Mouse (Mus musculus) urinary bladder, postnatal 4 days (tissue): Measurements from ENCODE around the gene Isg20l2.

Source experiments
- DNase-seq, 2 experiments: peaks; one replicate each; pipeline ENCODE4 v3.0.0; 2021 to 2022; ENCODE audit warnings: low spot score in 2 of 2

Gene Isg20l2

GRCm38 (mm10) chr3:87910573-87911141, 19.5 kb upstream of the Isg20l2 start:
- peak; percentile 91 to 94 for DNase-seq

GRCm38 (mm10) chr3:87913491-87913890, 16.6 kb upstream of the Isg20l2 start:
- DNase-seq, result no peak

GRCm38 (mm10) chr3:87913891-87914290, 16.2 kb upstream of the Isg20l2 start:
- no peak for DNase-seq

GRCm38 (mm10) chr3:87916990-87917389, 13.1 kb upstream of the Isg20l2 start:
- no peak for DNase-seq

GRCm38 (mm10) chr3:87918551-87918950, 11.6 kb upstream of the Isg20l2 start:
- DNase-seq, result no peak

- peak; percentile 71 to 72 for DNase-seq
These were observed 10.6 kb upstream of the Isg20l2 start, which contains the start of gene Mrpl24 for GRCm38 (mm10) chr3:87919336-87920108. Gene Mrpl24 (plus strand): TSS chr3:87919506.

- DNase-seq, result no peak
These were observed 9.7 kb upstream of the Isg20l2 start for GRCm38 (mm10) chr3:87920270-87920943.

- no peak for DNase-seq
These were observed 5.1 kb upstream of the Isg20l2 start for GRCm38 (mm10) chr3:87924996-87925395.

GRCm38 (mm10) chr3:87927452-87927851, 2.7 kb upstream of the Isg20l2 start:
- no peak for DNase-seq

GRCm38 (mm10) chr3:87929341-87930077, 605 bp upstream of the Isg20l2 start:
- no peak for DNase-seq

GRCm38 (mm10) chr3:87934026-87934425, 3.9 kb downstream of the Isg20l2 start:
- DNase-seq, result no peak

GRCm38 (mm10) chr3:87934501-87934900, 4.4 kb downstream of the Isg20l2 start:
- no peak for DNase-seq

- no peak for DNase-seq
These were observed 5.1 kb downstream of the Isg20l2 start for GRCm38 (mm10) chr3:87935201-87935600.

- peak; percentile 62 to 90 for DNase-seq
These were observed 5.7 kb downstream of the Isg20l2 start for GRCm38 (mm10) chr3:87935776-87936175.

- DNase-seq, result no peak
These were observed 10.5 kb downstream of the Isg20l2 start for GRCm38 (mm10) chr3:87940611-87941010.

- DNase-seq, result no peak
These were observed 12.4 kb downstream of the Isg20l2 start for GRCm38 (mm10) chr3:87942471-87942870.

GRCm38 (mm10) chr3:87943586-87943985, 13.5 kb downstream of the Isg20l2 start:
- DNase-seq, result no peak

GRCm38 (mm10) chr3:87944838-87945600, 14.9 kb downstream of the Isg20l2 start:
- no peak for DNase-seq

GRCm38 (mm10) chr3:87945781-87946540, 15.8 kb downstream of the Isg20l2 start:
- no peak for DNase-seq

GRCm38 (mm10) chr3:87946541-87946860, 16.4 kb downstream of the Isg20l2 start:
- no peak for DNase-seq
